Comparison of ENCODE assay signal across 11 mouse cellular contexts in the genomic region with DNA sequence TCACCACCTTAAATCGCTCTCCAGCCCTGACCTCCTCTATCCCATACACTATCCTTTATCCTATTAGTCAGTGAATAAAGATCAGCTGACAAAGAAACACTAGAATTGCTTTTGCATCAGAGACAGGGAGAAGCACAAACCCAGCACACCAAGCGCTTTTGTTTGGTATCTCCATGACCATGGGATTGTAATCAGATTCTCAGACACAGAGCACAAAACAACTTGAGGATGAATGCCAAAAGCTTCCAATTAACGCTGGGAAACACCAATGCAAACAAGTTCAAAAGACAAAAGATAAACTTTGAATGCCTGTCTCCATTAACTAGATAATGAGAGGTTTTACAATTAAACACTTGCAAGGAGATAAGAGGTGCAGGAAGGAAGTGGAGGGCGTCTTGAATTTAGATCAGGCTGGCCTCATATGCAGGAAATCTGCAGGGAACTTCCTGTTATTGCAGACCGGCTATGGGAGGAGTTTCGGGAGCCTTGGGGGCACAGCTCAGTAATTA.
DNase-seq lines count a peak whose midpoint lies in the region; ATAC-seq and TF ChIP-seq lines count a peak whose summit lies in the region.
"Had no signal": no experiment of that assay in that cellular context is flagged by ENCODE, and none has a peak within 500 bp of the region (broad histone marks: within the 10 kb centered on the region; RNA-seq: fewer than 3 reads in every experiment).

No protein-coding gene starts in this region.

- TF ChIP-seq CTCF in heart, adult 2 months (IDR thresholded peaks at IDR 0.05) = peak; percentile 15; the same call in 1 of the 2 replicates

- intact Hi-C loops in heart, adult 2 months (cut with DNase I) = loop anchor here (2.0 to 5.0 kb wide), 2 partner anchors 37 to 180 kb away; a partner anchor contains a TSS

- H3K79me2 ChIP-seq in heart, adult 2 months (replicated peaks; ENCODE audit: control insufficient read depth, insufficient read depth, low read length) = no peaks in the 10 kb centered on the region

- peak; percentile 38 to 64 for DNase-seq in heart, adult 2 months
- no peak for DNase-seq in heart, embryonic 10.5 days (ENCODE audit: low spot score)
- DNase-seq in R1 (ENCODE audit: low read depth, low spot score) = peak; percentile 55
- peak; percentile 80 for DNase-seq in heart, adult 8-10 months (ENCODE audit: low spot score)
- DNase-seq in lung, postnatal 10 days = peak; percentile 60
- DNase-seq in left cerebral cortex, adult 11 months (ENCODE audit: low spot score) = no peak
- DNase-seq: kidney, postnatal 25 days; right cerebral cortex, postnatal 4 days; thymus, adult 18-20 months had no signal

- H3K36me3 ChIP-seq in heart, adult 2 months (ENCODE audit: control insufficient read depth, insufficient read depth, low read length) = no peaks in the 10 kb centered on the region
- H3K36me3 ChIP-seq in heart, embryonic 10.5 days = no peaks in the 10 kb centered on the region

- no peak overlapping the region for H3K4me3 ChIP-seq in heart, adult 2 months
- no peak overlapping the region for H3K4me3 ChIP-seq in heart, embryonic 10.5 days

- no peak overlapping the region for H3K9ac ChIP-seq in heart, adult 2 months (ENCODE audit: low read depth, low read length)

- no peaks in the 10 kb centered on the region for H3K9me3 ChIP-seq in heart, embryonic 10.5 days

- peaks cover 5% of the 10 kb centered on the region for H3K4me1 ChIP-seq in heart, adult 2 months (ENCODE audit: control insufficient read depth, insufficient read depth, low read length)
- H3K4me1 ChIP-seq in heart, embryonic 10.5 days = no peaks in the 10 kb centered on the region

- H3K27ac ChIP-seq in heart, adult 2 months = peak overlapping the region; percentile 40; the same call in 1 of the 2 replicates
- no peak overlapping the region for H3K27ac ChIP-seq in heart, embryonic 10.5 days

- peak; percentile 83; the same call in 1 of the 2 replicates for TF ChIP-seq EP300 in heart, adult 2 months (IDR thresholded peaks at IDR 0.05; ENCODE audit: insufficient read depth, low read depth, low read length)

- 27% methylated on average over 6 of the region's 6 CpGs for WGBS in heart, adult 2 months
- 15% methylated on average over 6 of the region's 6 CpGs for WGBS in heart, embryonic 10.5 days

- H3K27me3 ChIP-seq in heart, adult 2 months (ENCODE audit: control insufficient read depth, insufficient read depth, low read length) = no peaks in the 10 kb centered on the region
- no peaks in the 10 kb centered on the region for H3K27me3 ChIP-seq in heart, embryonic 10.5 days (ENCODE audit: insufficient read depth, poor library complexity, severe bottlenecking)

- no peak for ATAC-seq in inflammation-experienced regulatory T-cells, adult 6 months
- no peak for ATAC-seq in megakaryocyte, adult 5-6 weeks (ENCODE audit: poor library complexity, severe bottlenecking)

- TF ChIP-seq POLR2A in heart, adult 2 months (IDR thresholded peaks at IDR 0.05; ENCODE audit: insufficient read depth, low read depth, low read length) = peak; percentile 48; the same call in 1 of the 2 replicates

Comparison
In these comparisons a context has a peak if more than half of its experiments do, and no peak if none do; other contexts are left out.
1. DNase-seq: peak in heart, adult 2 months (2 of 2), R1 (single experiment), heart, adult 8-10 months (single experiment) and lung, postnatal 10 days (single experiment); none in heart, embryonic 10.5 days (single experiment) and left cerebral cortex, adult 11 months (single experiment).